Mouse (Mus musculus): ENCODE results near the gene Erich3. TPM values are rescaled to one million over a fixed set of nuclear protein-coding genes. Genes with fewer than 3 reads are reported as not detected.

The Erich3 gene
- total RNA-seq, 2 experiments from 2014 or later = 0.04 TPM; not detected in 1

DNA sequence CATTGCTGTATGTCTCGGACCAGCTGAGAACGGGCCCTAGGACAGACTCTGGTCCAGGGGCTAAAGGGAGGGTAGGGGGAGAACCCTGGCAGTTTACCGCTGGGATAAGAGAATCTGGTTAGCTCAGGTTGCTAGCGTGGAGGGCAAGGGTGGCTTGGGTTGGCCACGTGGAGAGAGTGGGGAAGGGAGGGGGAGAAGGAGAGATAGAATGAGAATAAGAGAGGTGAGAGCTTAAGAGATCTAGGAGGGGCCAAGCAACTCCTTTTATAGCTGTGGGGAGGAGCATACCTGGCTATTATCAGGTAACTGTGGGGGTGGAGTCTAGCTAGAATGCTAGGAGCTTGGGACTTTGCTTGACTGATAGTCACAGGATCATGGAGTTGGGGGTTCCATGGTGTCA, 7.4 kb downstream of the Erich3 start:
- no peak for ATAC-seq (ENCODE audit: poor library complexity, severe bottlenecking)

DNA sequence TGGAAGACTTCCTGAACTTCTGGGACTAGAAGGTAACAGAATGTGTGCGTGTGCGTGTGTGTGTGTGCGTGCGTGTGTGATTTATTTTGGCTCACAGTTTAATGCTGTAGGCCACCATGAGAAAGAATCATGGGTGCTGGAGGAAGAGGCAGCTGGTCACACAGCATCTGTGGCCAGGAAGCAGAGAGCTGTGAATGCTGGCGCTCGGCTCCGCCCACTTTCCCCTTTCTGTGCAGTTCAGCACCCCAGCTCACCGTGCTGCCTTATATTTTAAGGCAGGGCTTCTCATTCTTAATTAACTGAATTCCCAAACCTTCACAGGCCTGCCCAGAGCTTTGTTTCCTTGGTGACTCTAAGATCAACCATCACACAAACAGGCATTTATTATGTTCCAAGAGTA, 9.7 kb downstream of the Erich3 start:
- ATAC-seq (ENCODE audit: poor library complexity, severe bottlenecking) = no peak

GRCm38 (mm10) chr3:154682570-154682969, 18.9 kb downstream of the Erich3 start:
- ATAC-seq (ENCODE audit: poor library complexity, severe bottlenecking) = no peak

DNA sequence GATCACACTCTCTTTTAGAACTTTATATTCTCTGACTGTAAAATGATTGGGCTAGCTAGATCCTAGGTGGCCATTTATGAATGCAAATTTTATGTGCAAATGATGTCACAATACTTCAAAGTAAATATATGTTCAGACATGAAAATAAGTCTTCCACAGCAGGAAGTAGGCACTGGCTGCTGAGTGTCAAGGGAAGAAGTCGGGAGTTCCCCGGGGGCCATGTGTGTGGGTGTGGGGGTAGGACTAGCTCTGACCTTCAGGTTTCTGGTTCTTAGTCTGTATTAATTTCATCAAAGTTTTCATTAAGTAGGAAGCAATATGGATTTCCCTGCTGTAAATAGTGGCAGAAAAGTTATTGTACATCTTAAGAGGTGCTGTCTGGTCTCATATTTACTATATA, 20.0 kb downstream of the Erich3 start:
- ATAC-seq (ENCODE audit: poor library complexity, severe bottlenecking) = no peak

GRCm38 (mm10) chr3:154690260-154690659, 26.6 kb downstream of the Erich3 start:
- no peak for ATAC-seq (ENCODE audit: poor library complexity, severe bottlenecking)

DNA sequence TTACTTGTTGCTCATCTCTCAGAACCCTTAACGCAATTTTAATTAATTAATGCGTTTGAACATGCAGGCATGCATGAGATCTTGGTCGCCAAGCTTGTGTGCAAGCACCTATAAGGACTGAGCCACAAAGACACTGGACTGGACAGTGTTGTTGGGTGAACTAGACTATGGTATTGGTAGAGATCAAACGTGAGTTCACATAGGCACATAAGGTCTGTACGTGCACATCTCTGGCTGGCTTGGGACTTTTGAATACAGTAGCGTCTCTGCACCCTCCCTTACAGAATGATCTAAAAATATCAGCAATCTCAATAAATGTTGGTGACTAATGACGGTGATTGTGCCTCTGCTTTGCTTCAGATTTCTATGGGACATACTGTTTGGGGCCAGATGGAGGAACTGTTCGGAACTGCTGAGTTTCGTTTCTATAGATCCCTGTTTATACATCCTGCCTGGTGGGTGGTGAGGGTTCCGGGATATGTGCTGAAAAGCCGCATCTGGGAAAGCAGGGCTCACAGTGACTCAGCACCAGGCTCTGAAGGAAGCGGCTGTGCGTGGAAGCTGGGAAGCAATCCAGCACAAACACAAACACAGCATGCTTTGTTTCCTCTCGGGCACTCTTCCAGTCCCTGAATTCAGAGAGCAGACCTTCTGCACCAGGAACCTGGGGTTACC, 28.4 kb downstream of the Erich3 start:
- ATAC-seq (ENCODE audit: poor library complexity, severe bottlenecking) = no peak

- ATAC-seq (ENCODE audit: poor library complexity, severe bottlenecking) = peak; percentile 40; the same call in 1 of the 2 replicates
These were observed 28.9 kb downstream of the Erich3 start for GRCm38 (mm10) chr3:154692572-154692922.

GRCm38 (mm10) chr3:154693902-154694301, 30.2 kb downstream of the Erich3 start:
- ATAC-seq (ENCODE audit: poor library complexity, severe bottlenecking) = no peak

- no peak for ATAC-seq (ENCODE audit: poor library complexity, severe bottlenecking)
These were observed 33.0 kb downstream of the Erich3 start for GRCm38 (mm10) chr3:154696611-154697010.

- ATAC-seq (ENCODE audit: poor library complexity, severe bottlenecking) = no peak
These were observed 35.2 kb downstream of the Erich3 start for GRCm38 (mm10) chr3:154698907-154699306.

DNA sequence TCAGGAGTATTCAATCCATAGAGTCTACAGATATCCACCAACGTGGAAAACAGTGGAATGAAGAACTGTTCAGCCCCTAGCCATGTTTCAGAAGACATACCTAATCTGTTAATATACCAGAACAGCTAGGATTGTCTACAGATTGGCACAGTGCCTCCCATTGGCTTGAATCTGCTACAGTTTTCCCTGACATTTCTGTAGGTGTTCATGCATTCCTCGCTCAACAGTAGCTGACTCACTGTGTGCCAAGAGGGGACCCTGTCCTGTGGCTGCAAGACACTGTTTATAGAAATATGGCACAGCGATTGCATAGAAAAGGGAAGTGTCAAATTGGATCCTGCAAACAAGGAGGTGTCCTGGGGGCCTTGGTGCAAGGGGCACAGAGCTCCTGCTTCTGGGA, 36.6 kb downstream of the Erich3 start:
- no peak for ATAC-seq (ENCODE audit: poor library complexity, severe bottlenecking)

- ATAC-seq (ENCODE audit: poor library complexity, severe bottlenecking) = no peak
These were observed 37.1 kb downstream of the Erich3 start for GRCm38 (mm10) chr3:154700735-154701134.

GRCm38 (mm10) chr3:154704755-154705154, 41.1 kb downstream of the Erich3 start:
- ATAC-seq (ENCODE audit: poor library complexity, severe bottlenecking) = no peak

GRCm38 (mm10) chr3:154708150-154708549, 44.5 kb downstream of the Erich3 start:
- ATAC-seq (ENCODE audit: poor library complexity, severe bottlenecking) = no peak

- ATAC-seq (ENCODE audit: poor library complexity, severe bottlenecking) = no peak
These were observed 59.5 kb downstream of the Erich3 start for GRCm38 (mm10) chr3:154723198-154723597.

DNA sequence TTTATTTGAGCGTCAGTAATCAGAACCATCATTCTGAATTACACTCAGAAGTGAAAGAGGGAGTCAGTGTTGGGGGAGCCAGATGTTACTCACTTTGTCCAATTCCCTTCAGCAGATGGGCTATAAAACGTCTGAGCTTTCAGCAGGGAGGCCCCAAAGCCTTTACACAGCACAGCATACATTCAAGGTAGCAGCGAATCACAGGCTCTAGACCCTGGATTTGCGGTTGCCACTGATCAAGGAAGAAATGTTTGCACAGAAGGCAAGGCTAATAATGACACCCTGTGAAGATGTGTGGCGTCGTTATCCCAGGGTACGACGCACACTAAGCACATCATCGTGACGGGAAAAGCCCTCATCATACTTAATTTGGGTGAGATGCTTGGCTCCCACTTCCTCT, 67.8 kb downstream of the Erich3 start:
- ATAC-seq (ENCODE audit: poor library complexity, severe bottlenecking) = no peak

GRCm38 (mm10) chr3:154741496-154741895, 77.8 kb downstream of the Erich3 start:
- ATAC-seq (ENCODE audit: poor library complexity, severe bottlenecking) = peak; percentile 63

DNA sequence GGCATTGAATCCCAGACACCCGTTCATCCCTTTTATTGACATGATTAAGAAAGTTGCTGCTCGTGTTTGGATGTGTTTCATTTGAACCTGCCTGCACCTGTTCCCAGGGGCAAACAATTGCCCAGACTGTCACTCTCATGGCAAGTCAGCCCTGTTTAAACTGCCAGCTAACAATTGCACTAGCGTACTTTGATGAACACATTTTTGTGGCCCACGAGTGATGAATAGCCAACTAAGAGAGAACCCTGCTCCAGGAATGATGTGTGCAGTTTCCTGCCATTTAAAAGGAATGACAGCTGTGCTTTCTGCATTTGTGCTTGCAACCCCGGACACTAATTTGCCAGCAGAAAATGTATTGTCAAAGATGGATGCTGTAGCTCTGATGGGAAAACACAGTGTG, 79.3 kb downstream of the Erich3 start:
- ATAC-seq (ENCODE audit: poor library complexity, severe bottlenecking) = no peak

DNA sequence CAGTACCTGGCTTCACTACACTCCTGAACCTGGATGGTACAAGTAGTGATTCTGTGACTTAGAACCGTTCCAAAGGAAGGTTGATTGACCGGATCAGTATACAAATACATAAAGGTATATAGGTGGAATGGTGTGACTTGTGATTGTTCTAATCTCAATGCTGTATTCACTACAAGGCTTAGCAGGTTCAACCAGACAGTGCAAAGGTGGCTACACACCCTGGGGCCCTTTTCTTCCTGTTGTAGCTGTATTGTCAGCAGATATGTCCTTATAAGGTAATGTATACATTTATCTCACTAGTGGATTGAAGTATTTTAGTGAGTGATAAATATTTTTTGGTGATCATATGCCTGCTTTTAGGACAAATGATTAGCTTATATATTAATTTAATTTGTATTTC, 80.7 kb downstream of the Erich3 start:
- no peak for ATAC-seq (ENCODE audit: poor library complexity, severe bottlenecking)

GRCm38 (mm10) chr3:154754505-154754904, 90.8 kb downstream of the Erich3 start:
- ATAC-seq (ENCODE audit: poor library complexity, severe bottlenecking) = no peak

DNA sequence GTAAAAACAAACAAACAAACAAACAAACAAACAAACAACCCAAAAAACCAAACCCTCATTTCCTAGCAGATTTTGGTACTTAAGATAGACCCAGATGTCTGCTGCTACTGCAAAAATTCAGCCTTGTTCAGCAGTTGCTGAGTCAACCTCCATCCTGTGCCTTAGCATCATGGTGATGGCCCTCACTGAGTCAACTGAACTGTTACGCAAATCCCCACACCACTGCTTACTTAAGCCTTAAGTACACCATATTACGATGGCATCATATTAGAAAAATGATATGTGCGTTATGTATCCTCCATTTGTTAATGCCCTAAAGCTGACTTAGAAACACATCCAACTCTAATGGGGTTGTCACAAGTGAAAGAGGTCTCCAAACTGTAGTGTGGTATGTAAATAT, 91.6 kb downstream of the Erich3 start:
- ATAC-seq (ENCODE audit: poor library complexity, severe bottlenecking) = no peak

- no peak for ATAC-seq (ENCODE audit: poor library complexity, severe bottlenecking)
These were observed 94.4 kb downstream of the Erich3 start for GRCm38 (mm10) chr3:154758089-154758488.

DNA sequence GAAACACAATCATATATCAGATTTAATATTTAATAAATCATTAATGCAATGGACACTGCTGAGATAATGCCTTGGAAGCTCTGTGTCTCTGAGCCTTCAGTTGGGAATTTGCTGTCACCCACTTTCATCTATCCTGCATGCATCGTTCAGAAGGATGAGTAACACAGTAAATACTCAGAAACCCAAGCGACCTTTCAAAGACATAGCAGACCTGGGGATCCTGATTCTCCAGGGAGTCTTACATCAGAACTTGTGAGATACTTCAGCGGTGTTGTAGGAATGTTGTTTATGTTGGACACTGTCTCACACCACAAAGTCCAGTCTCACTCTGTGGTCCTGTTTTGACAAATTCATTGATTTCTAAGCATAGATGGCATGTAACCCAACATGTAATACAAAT, 97.4 kb downstream of the Erich3 start:
- no peak for ATAC-seq (ENCODE audit: poor library complexity, severe bottlenecking)
